Mouse (Mus musculus) kidney, adult 2 months (tissue): ENCODE measurements at regions not wholly inside any gene's neighbourhood (a gene's known extent, or its start where the extent isn't known, plus 50 kb on each side); places are given as distances from the start of the nearest gene placed in this dataset.
"Not testable (repeated sequence)": the region's sequence is repeated elsewhere in the genome, so short reads cannot be mapped to it uniquely, and the experiment has no call there.

Experiments
- CTCF ChIP-seq: fragments of 200-500 bp; conservative IDR thresholded peaks from 2 replicates; pipeline ENCODE4 v1.5.1; 2011; ENCODE audit warnings: low read depth, mild to moderate bottlenecking, control low read depth, low read length, moderate library complexity, mixed read lengths; ENCODE audit not compliant: insufficient read depth, insufficient read length
- POLR2A ChIP-seq: fragments of 200-500 bp; IDR thresholded peaks from one replicate; pipeline ENCODE4 v1.6.1; 2011; ENCODE audit warnings: low read depth, low read length, control low read depth

DNA sequence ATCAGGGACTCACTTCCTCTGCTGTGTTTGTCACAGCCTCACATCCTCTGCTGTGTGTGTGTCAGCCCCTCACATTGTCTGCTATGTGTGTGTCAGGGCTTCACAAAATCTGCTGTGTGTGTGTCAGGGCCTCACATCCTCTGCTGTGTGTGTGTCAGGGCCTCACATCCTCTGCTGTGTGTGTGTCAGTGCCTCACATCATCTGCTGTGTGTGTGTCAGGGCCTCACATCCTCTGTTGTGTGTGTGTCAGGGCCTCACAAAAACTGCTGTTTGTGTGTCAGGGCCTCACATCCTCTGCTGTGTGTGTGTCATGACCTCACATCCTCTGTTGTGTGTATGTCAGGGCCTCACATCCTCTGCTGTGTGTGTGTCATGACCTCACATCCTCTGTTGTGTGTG, 169.1 kb downstream of the Asmt start:
- TF ChIP-seq CTCF, POLR2A: not testable (repeated sequence)
